Mouse (Mus musculus): Measurements from ENCODE around the gene Chic1. TPM values are rescaled to one million over a fixed set of nuclear protein-coding genes. Genes with fewer than 3 reads are reported as not detected.

The Chic1 gene
- 0.15 and 0.17 TPM in 2 replicates for polyA plus RNA-seq (2012; ENCODE audit: low replicate concordance)

DNA sequence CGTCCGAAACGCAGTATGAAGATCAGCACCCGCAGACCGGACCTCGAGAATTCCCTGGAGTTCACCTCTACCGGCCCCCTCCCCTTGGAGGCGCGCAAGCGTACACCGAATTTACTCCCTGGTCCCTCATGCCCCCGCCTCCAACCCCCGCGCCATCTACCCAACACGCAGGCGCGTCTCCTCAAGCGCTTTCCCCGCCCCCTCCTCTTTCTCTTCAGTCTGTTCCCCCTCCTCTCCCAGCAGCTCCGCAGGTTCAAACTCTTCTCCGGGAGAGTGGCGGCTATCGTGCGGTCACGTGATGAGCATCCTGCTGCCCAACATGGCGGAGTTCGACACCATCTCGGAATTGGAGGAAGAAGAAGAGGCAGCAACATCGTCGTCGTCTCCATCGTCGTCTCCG, at the start of gene Chic1:
TSS of gene Chic1 (plus strand) at position 190 of the 400 bp plus-strand sequence.

DNA sequence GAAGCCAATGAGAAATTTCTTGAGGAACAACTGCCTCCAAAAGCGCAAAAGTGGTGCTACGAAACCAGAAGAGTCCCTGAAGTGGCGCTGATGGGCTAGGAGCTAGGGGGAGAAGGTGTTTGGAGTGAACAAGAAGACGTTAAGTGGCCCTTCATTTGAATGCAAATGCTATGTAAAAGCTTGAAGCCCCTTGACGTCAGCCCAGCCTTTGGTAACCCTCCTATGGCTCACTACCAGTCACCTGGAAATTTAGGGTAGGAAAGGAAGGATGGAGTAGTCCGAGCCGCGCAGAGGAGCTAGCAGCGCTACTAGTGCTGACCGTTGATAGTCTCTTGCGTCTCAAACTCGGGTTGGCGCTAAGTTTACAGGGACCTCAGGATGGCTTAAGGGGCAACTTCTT, 35.1 kb upstream of the Chic1 start, which contains the start of gene Cdx4:
TSS of gene Cdx4 (plus strand) at position 253 of the 400 bp plus-strand sequence.

DNA sequence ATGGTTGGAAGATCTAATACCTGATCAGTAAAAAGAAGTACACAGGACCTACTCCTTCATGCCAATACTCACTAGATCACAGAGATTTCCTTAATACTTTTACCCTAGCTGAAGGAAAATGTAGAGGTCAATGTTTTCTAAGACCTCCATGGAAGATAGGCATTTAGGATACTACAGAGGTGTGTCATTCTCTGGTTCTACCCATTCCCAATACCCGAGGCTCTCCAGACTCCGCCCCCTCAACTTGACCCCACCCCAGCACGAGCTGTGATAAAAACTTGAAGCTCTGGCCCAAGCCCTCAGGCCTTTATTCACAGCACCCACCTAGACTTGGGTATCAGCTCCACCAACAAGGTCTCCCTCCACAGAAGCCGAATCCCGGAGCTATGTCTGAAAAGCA, 57.9 kb downstream of the Chic1 start, which contains the start of gene Tsx:
TSS of gene Tsx (plus strand) at position 301 of the 400 bp plus-strand sequence.

GRCm38 (mm10) chrX:103421710-103422109, 65.4 kb downstream of the Chic1 start, which contains the start of gene Gm26992:
Gm26992 (plus strand) TSS chrX:103422010.

Other genes starting within 250 kb of the Chic1 start
- not detected in 2 replicates for gene Nap1l2, start 169.8 kb upstream of the Chic1 start, polyA plus RNA-seq (2012; ENCODE audit: low replicate concordance)
- gene Cdx4, start 35.1 kb upstream of the Chic1 start, polyA plus RNA-seq (2012; ENCODE audit: low replicate concordance), result not detected in 2 replicates
- gene Tsx, start 58.0 kb downstream of the Chic1 start, polyA plus RNA-seq (2012; ENCODE audit: low replicate concordance), result not detected in 2 replicates
- not detected in 2 replicates for gene Gm26992, start 65.5 kb downstream of the Chic1 start, polyA plus RNA-seq (2012; ENCODE audit: low replicate concordance)